Mouse (Mus musculus) adrenal gland, postnatal 36 days (tissue): Measurements from ENCODE around the gene Vmn1r65. TPM values are rescaled to one million over a fixed set of nuclear protein-coding genes. Genes with fewer than 3 reads are reported as not detected.
"Not testable (repeated sequence)": the region's sequence is repeated elsewhere in the genome, so short reads cannot be mapped to it uniquely, and the experiment has no call there.

Source experiments
- DNase-seq, 2 experiments: peaks; one replicate each; pipeline ENCODE4 v3.0.0; 2021; ENCODE audit warnings: mixed read lengths in 1 of 2
- long read RNA-seq, 2 experiments: library from polyadenylated mRNA; stranded (forward); transcript quantifications; one replicate each; pipeline ENCODE4 v2.0.0; 2021; ENCODE audit warnings: borderline sequencing depth in 2 of 2
- total RNA-seq, 2 experiments: library from RNA; stranded (reverse); gene quantifications; 2 replicates each; pipeline ENCODE4 v1.2.3; 2021

The Vmn1r65 gene
- total RNA-seq = not detected
- long read RNA-seq, experiment 1 = 0 reads
- long read RNA-seq, experiment 2 = 0 reads

DNA sequence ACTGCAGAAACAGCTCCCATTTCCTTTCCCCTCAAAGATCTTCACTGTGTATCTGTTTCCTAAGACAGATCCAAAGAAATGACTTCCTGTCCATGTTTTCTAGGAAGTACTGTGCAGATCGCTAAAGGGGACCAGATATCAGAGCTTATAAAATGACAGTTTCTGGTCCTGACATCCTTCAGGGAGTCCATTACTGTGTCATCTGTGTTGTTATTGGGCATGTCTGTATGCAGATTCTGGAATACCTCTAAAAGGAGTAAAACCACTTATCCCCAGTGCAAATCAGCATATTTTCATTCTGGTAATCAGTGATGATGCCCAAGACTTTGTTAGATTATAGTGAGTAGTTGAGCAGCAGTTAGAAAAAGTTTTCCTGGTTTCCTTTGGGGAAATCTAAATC lies at the start of gene Vmn1r65:
Vmn1r65 (minus strand) TSS at position 101 of the 400 bp plus-strand sequence.
- DNase-seq = no peak

DNA sequence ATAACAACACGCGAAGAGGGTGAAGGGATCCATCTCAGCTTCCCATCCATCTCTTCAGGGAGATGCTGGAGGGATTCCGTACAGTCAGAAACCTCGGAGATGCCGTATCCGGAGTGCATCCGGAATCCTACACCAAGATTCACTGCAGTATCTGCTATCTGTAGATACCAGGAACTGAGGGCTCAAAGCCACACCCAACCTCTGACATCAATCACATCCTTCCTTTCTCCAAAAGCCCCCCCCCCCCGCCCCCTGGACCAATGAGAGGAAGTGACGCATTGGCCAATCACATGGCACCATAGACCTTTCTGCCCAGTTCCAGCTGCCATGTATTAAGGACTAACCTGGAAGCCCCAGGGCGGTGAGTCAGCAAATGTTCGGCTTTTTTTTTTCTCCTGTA lies 34.1 kb upstream of the Vmn1r65 start, which contains the start of gene Nlrp4c:
Nlrp4c (plus strand) TSS at position 301 of the 400 bp plus-strand sequence.
- no peak for DNase-seq

DNA sequence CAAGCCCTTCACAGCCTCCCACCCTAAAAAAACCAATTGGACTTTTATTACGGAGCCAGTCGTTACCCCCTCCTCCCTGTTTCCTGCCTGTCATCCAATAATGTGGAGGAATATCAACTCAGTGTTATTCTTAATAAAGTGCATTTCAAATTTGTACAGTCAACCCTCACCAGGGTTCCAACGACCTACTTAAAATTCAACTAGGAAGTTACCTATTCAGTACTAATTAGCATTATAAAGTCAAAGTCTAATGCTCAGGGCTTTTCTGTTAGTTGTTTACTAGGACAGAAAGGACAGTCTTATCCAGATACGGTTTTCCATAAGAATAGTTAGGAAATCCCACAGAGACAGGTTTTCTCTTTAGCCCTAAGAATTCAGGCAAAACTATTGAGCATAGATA lies 28.4 kb downstream of the Vmn1r65 start:
- DNase-seq = not testable (repeated sequence)

DNA sequence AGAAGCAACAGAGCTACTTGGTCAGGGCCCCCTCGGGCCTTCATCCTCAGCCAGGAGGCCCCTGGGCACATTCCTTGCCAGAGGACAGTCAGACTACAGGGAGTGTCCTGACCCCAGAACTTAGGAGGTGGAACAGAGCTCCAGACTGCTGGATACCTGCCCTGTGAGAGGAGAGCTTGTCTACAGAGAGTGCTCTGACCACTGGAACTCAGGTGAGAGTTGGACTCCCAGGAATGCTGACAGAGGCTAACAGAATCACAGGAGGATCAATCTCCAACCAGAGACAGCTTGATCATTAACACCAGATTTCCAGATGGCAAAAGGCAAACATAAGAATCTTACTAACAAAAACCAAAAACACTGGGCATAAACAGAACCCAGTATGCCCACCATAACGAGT lies 38.3 kb downstream of the Vmn1r65 start:
- not testable (repeated sequence) for DNase-seq

Other genes starting within 250 kb of the Vmn1r65 start
- not detected for gene Vmn1r63, start 205.6 kb downstream of the Vmn1r65 start, total RNA-seq
- not detected for gene Vmn1r64, start 126.5 kb downstream of the Vmn1r65 start, total RNA-seq
- gene Nlrp4c, start 34.2 kb upstream of the Vmn1r65 start, total RNA-seq = not detected
- gene Zfp787, start 145.0 kb upstream of the Vmn1r65 start, total RNA-seq = 10 to 100 TPM; 35.1 to 50.9 TPM
- gene Zfp444, start 161.2 kb upstream of the Vmn1r65 start, total RNA-seq = 10 to 100 TPM; 26.4 to 35.9 TPM
- not detected for gene Galp, start 186.1 kb upstream of the Vmn1r65 start, total RNA-seq
- not detected for gene Zscan5b, start 211.3 kb upstream of the Vmn1r65 start, total RNA-seq
- not detected for gene Epp13, start 241.7 kb upstream of the Vmn1r65 start, total RNA-seq